ENCODE assay signal across 8 mouse cellular contexts in genomic region chr4:148590421-148591170, GRCm38 (mm10). TPM values are rescaled to one million over a fixed set of nuclear protein-coding genes. Genes with fewer than 3 reads are reported as not detected.
A peak's percentile ranks its signal among the peaks of the same experiment; 100 is the strongest.
DNase-seq lines count a peak whose midpoint lies in the region; ATAC-seq and TF ChIP-seq lines count a peak whose summit lies in the region.

No protein-coding gene starts in this region.

- H3K27ac ChIP-seq in gastrocnemius, adult 2 months: peak overlapping the region; percentile 94
- peak overlapping the region; percentile 92 for H3K27ac ChIP-seq in hindbrain, embryonic 10.5 days

- H3K4me3 ChIP-seq in gastrocnemius, adult 2 months: peak overlapping the region; percentile 98
- peak overlapping the region; percentile 98 for H3K4me3 ChIP-seq in hindbrain, embryonic 10.5 days

- WGBS in hindbrain, embryonic 10.5 days: 6% methylated on average over 18 of the region's 18 CpGs

- H3K9me3 ChIP-seq in hindbrain, embryonic 10.5 days: no peaks in the 10 kb centered on the region

- no peaks in the 10 kb centered on the region for H3K27me3 ChIP-seq in hindbrain, embryonic 10.5 days (ENCODE audit: insufficient read depth, poor library complexity, severe bottlenecking)

- no peak for ATAC-seq in erythroid progenitor cell, adult 5-6 weeks (replicated peaks; ENCODE audit: low FRiP score, poor library complexity, severe bottlenecking)

- DNase-seq in gastrocnemius, adult 2 months: peak; percentile 38
- no peak for DNase-seq in gastrocnemius, postnatal 4 days (ENCODE audit: low spot score in 2 of 2)
- DNase-seq in 416B (ENCODE audit: low read depth): peak; percentile 66
- DNase-seq in cerebellum, postnatal 25 days: peak; percentile 32 to 38
- DNase-seq in hindbrain, embryonic 10.5 days (ENCODE audit: low spot score): peak; percentile 48
- peak; percentile 7 for DNase-seq in lung, postnatal 36 days
- no peak for DNase-seq in B cell, adult 2 months

- intact Hi-C loops in gastrocnemius, adult 2 months (cut with DNase I): no loop called here

- peaks cover 30% of the 10 kb centered on the region for H3K4me1 ChIP-seq in hindbrain, embryonic 10.5 days (replicated peaks)

- no peak for TF ChIP-seq CTCF in gastrocnemius, adult 2 months (IDR thresholded peaks at IDR 0.05)

- peaks cover 29% of the 10 kb centered on the region for H3K36me3 ChIP-seq in hindbrain, embryonic 10.5 days

RNA-seq across cellular contexts. Expression of gene Srm, which starts 0.7 kb away (rescaled TPM):
- total RNA-seq in gastrocnemius, adult 2 months (2021): 10 to 100 TPM; 12.0 to 12.2 TPM
- total RNA-seq in gastrocnemius, postnatal 4 days (2021): 10 to 100 TPM; 44.0 to 47.6 TPM
- 190 and 218 TPM in 2 replicates for polyA plus RNA-seq in hindbrain, embryonic 10.5 days (2016; fragmentation: Nextera tagmentation; extraction: Ambion mirVana)
- 11.3 and 14.1 TPM in 2 replicates for total RNA-seq in erythroid progenitor cell, adult 5-6 weeks (2015; ENCODE audit: low replicate concordance)
- 1.0 and 4.5 TPM in 2 replicates for total RNA-seq in erythroid progenitor cell, adult 5-6 weeks (2017; ENCODE audit: low replicate concordance)

RNA-seq across cellular contexts. Expression of gene Masp2, which starts 11.8 kb away (rescaled TPM):
- total RNA-seq in gastrocnemius, adult 2 months (2021): under 1 TPM; 0.56 to 0.69 TPM
- under 1 TPM; 0.52 to 0.88 TPM for total RNA-seq in gastrocnemius, postnatal 4 days (2021)
- polyA plus RNA-seq in hindbrain, embryonic 10.5 days (2016; fragmentation: Nextera tagmentation; extraction: Ambion mirVana): 0.09 TPM in 1 of 2 replicates, not detected in the other
- total RNA-seq in erythroid progenitor cell, adult 5-6 weeks (2015; ENCODE audit: low replicate concordance): not detected in 2 replicates
- 2.8 TPM in 1 of 2 replicates, not detected in the other for total RNA-seq in erythroid progenitor cell, adult 5-6 weeks (2017; ENCODE audit: low replicate concordance)

RNA-seq across cellular contexts. Expression of gene Exosc10, which starts 32.4 kb away (rescaled TPM):
- 10 to 100 TPM; 21.0 to 21.6 TPM for total RNA-seq in gastrocnemius, adult 2 months (2021)
- 10 to 100 TPM; 47.6 to 48.7 TPM for total RNA-seq in gastrocnemius, postnatal 4 days (2021)
- 92.9 and 97.4 TPM in 2 replicates for polyA plus RNA-seq in hindbrain, embryonic 10.5 days (2016; fragmentation: Nextera tagmentation; extraction: Ambion mirVana)
- 27.4 and 31.9 TPM in 2 replicates for total RNA-seq in erythroid progenitor cell, adult 5-6 weeks (2015; ENCODE audit: low replicate concordance)
- total RNA-seq in erythroid progenitor cell, adult 5-6 weeks (2017; ENCODE audit: low replicate concordance): 20.1 and 41.5 TPM in 2 replicates

RNA-seq across cellular contexts. Expression of gene Tardbp, which starts 36.2 kb away (rescaled TPM):
- total RNA-seq in gastrocnemius, adult 2 months (2021): 100 to 1,000 TPM; 132 to 136 TPM
- 100 to 1,000 TPM; 200 to 267 TPM for total RNA-seq in gastrocnemius, postnatal 4 days (2021)
- 302 and 421 TPM in 2 replicates for polyA plus RNA-seq in hindbrain, embryonic 10.5 days (2016; fragmentation: Nextera tagmentation; extraction: Ambion mirVana)
- total RNA-seq in erythroid progenitor cell, adult 5-6 weeks (2015; ENCODE audit: low replicate concordance): 230 and 350 TPM in 2 replicates
- total RNA-seq in erythroid progenitor cell, adult 5-6 weeks (2017; ENCODE audit: low replicate concordance): 315 and 491 TPM in 2 replicates

RNA-seq across cellular contexts. Expression of gene Gm572, which starts 52.5 kb away (rescaled TPM):
- total RNA-seq in gastrocnemius, adult 2 months (2021): 1 to 10 TPM; 6.1 to 6.8 TPM
- 1 to 10 TPM; 7.3 to 8.7 TPM for total RNA-seq in gastrocnemius, postnatal 4 days (2021)
- polyA plus RNA-seq in hindbrain, embryonic 10.5 days (2016; fragmentation: Nextera tagmentation; extraction: Ambion mirVana): not detected in 2 replicates
- total RNA-seq in erythroid progenitor cell, adult 5-6 weeks (2015; ENCODE audit: low replicate concordance): not detected in 2 replicates
- not detected in 2 replicates for total RNA-seq in erythroid progenitor cell, adult 5-6 weeks (2017; ENCODE audit: low replicate concordance)

Comparison
In these comparisons a context has a peak if more than half of its experiments do, and no peak if none do; other contexts are left out.
1. DNase-seq: peak in gastrocnemius, adult 2 months (single experiment), 416B (single experiment), cerebellum, postnatal 25 days (2 of 2), hindbrain, embryonic 10.5 days (single experiment) and lung, postnatal 36 days (single experiment); none in gastrocnemius, postnatal 4 days (0 of 2) and B cell, adult 2 months (0 of 2).